Mouse (Mus musculus) heart, embryonic 13.5 days (tissue): ENCODE results near the gene C1qa. TPM values are rescaled to one million over a fixed set of nuclear protein-coding genes. Genes with fewer than 3 reads are reported as not detected.

Experiments
- ATAC-seq: fragments of 200-750 bp; cut with Nextera tagmentation; 2 replicates; pipeline ENCODE4 v1.8.0; 2017; ENCODE audit warnings: moderate TSS enrichment; ENCODE audit not compliant: insufficient number of reproducible peaks, low FRiP score, low TSS enrichment; ENCODE audit errors: extremely low read depth
- H3K27ac ChIP-seq: fragments of 300-500 bp; sonication (generic); replicated peaks from 2 replicates; pipeline ENCODE4 v1.5.1; 2015; ENCODE audit warnings: moderate library complexity, mild to moderate bottlenecking, inconsistent platforms
- H3K27me3 ChIP-seq: fragments of 300-500 bp; sonication (generic); replicated peaks from 2 replicates; pipeline ENCODE4 v1.6.1; 2015; ENCODE audit warnings: mild to moderate bottlenecking, inconsistent platforms
- H3K36me3 ChIP-seq: fragments of 300-500 bp; sonication (generic); 2 replicates; pipeline ENCODE4 v1.6.1; 2015; ENCODE audit warnings: mild to moderate bottlenecking, inconsistent platforms
- H3K4me1 ChIP-seq: fragments of 300-500 bp; sonication (generic); 2 replicates; pipeline ENCODE4 v1.6.1; 2015; ENCODE audit warnings: inconsistent platforms
- H3K4me2 ChIP-seq: fragments of 300-500 bp; sonication (generic); 2 replicates; pipeline ENCODE4 v1.6.1; 2015; ENCODE audit warnings: inconsistent platforms, mild to moderate bottlenecking, moderate library complexity
- H3K4me3 ChIP-seq: fragments of 300-500 bp; sonication (generic); 2 replicates; pipeline ENCODE4 v1.5.1; 2015; ENCODE audit warnings: moderate library complexity, mild to moderate bottlenecking, inconsistent platforms
- H3K9ac ChIP-seq: fragments of 300-500 bp; sonication (generic); 2 replicates; pipeline ENCODE4 v1.6.1; 2015; ENCODE audit warnings: inconsistent platforms, mild to moderate bottlenecking, moderate library complexity
- H3K9me3 ChIP-seq: fragments of 300-500 bp; sonication (generic); 2 replicates; pipeline ENCODE4 v1.6.1; 2016; ENCODE audit warnings: inconsistent platforms
- WGBS: fragments of 180-500 bp; shearing (Covaris S2); methylation state at CpG from one replicate; pipeline ENCODE4 v1.1.7; 2015; ENCODE audit warnings: mixed read lengths; 5-methylcytosine and 5-hydroxymethylcytosine counted together
- polyA plus RNA-seq: library from polyadenylated mRNA; unstranded; fragments of >200 nt; fragmentation: Nextera tagmentation; extraction: Ambion mirVana; gene quantifications from 2 replicates; pipeline ENCODE4 v1.2.1, GENCODE M21; 2015

The C1qa gene
- 18.6 and 23.6 TPM in 2 replicates for polyA plus RNA-seq

DNA sequence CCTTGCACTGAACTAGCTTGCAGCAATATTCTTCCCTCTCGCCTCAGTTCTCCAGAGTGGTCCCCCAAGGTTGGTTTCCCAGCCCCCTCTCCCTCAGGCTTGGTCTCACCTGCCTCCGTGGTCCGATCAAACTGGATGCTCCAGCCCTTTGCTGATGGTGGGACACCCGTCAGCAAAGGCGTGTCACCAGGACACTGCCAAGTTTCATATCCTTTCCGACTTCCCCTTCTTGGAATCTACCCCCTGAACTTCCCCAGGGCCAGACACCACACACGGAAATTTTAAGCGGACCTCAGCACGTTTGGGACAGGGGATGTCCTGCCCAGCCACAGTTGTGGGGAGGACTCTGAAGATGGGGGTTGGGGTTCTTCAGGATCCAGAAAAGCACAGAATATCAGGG is at the start of gene C1qa:
Gene C1qa (minus strand): TSS at position 167 of the 400 bp plus-strand sequence.
- peaks cover 97% of the 10 kb centered on the region for H3K27me3 ChIP-seq
- 66% methylated on average over 9 of the region's 9 CpGs for WGBS

DNA sequence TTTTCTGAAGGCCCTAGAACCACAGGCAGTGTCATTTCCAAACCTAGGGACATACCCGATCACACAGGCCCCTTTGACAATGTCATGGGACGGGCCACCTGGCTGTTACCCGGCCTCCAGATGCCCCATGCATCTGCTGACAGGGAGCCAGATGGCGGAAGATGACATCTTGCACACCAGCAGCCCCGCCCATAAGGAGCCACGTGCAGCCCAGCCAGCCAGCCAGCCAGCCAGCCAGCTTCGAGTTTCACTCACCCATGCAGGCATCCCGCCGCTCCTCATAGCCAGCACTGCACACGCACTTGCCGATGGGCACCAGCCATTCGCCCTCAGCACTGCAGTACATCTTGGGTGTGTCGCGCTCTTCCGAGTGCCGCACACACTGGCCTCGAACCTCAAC is 46.8 kb upstream of the C1qa start:
- Histone ChIP-seq H3K4me3 (no peak overlapping the region), H3K9ac (no peak overlapping the region), H3K27ac (no peak overlapping the region), H3K27me3 (peaks cover 98% of the 10 kb centered on the region), H3K4me2 (no peak overlapping the region), H3K36me3 (no peaks in the 10 kb centered on the region), H3K4me1 (peaks cover 11% of the 10 kb centered on the region), H3K9me3 (no peaks in the 10 kb centered on the region)
- no peak for ATAC-seq
- 51% methylated on average over 17 of the region's 17 CpGs for WGBS

More for the DNA sequence above, at the start of gene C1qa:
- no peak within 1 kb of the TSS for H3K9ac ChIP-seq
- H3K27ac ChIP-seq = no peak within 1 kb of the TSS
- no peaks in the 10 kb centered on the region for H3K36me3 ChIP-seq
- H3K4me3 ChIP-seq = no peak within 1 kb of the TSS
- no peaks in the 10 kb centered on the region for H3K9me3 ChIP-seq
- no peak within 1 kb of the TSS for H3K4me2 ChIP-seq
- ATAC-seq = no peak
- no peaks in the 10 kb centered on the region for H3K4me1 ChIP-seq

DNA sequence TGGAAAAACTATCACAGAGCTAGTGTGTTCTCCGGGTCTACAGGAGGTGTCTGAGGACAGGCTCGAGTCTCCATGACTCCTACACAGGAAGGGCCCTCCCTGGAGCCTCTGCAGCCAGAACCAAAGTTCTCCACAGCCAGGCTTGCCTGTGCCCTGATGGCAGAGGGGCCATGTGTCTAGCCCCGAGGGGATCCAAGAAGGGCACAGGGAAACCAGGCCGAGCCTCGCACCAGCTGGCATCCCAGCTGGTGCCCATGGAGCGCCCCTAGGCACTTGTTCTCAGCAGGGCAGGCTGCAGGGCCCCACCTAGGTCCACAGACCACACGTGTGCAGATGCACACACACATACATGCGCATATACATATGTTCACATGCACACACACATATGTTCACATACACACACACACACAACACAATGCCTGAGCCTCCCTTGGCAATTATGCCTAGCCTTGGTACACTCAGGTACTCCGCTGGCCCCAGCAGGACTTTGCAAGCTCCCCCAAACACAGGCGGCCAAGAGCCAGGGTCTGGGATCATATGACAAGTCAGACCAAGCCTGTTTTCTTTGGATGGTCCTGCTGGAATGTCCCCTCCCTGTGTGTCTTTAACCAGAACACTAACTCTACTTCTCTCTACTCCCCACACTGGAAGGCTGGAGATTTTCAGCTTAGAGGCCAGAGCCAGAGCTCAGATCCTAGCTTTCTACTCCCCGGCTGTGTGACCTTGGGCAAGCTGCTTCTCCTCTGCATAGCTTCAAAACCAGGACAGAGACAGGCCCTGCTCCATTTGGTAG is 46.2 kb upstream of the C1qa start:
- WGBS = 67% methylated on average over 11 of the region's 11 CpGs

DNA sequence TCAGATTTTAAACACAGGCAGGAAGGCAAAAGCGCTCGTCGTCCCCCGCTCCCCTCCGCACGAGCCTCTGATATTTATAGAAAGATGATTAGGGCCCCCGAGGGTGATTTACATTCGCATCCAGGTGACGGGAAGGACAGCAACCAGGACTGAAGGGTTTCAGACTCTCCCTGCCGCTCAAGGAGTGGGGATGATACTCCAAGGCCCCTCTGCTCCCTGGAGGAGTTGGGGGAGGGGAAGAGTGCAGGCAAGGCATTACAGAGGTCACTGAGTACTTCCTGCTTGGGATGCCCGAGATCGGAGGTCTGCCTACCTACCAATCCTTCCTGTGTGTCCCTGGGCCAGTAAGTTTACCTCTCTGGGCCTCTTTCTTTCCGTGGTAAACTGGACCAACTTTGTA is 44.6 kb upstream of the C1qa start:
- WGBS = 15% methylated on average over 13 of the region's 13 CpGs
- H3K27ac ChIP-seq = no peak overlapping the region
- no peak for ATAC-seq
- H3K9ac ChIP-seq = 0 out of 2 replicates have a peak overlapping the region, but pooled peaks have one; percentile 14
- H3K4me2 ChIP-seq = peak overlapping the region; percentile 42
- peaks cover 8% of the 10 kb centered on the region for H3K4me1 ChIP-seq
- H3K36me3 ChIP-seq = no peaks in the 10 kb centered on the region
- no peak overlapping the region for H3K4me3 ChIP-seq
- H3K27me3 ChIP-seq = peaks cover 100% of the 10 kb centered on the region
- H3K9me3 ChIP-seq = no peaks in the 10 kb centered on the region

More for the DNA sequence above, 46.2 kb upstream of the C1qa start:
- H3K4me1 ChIP-seq = peaks cover 11% of the 10 kb centered on the region
- H3K4me3 ChIP-seq = no peak overlapping the region
- no peaks in the 10 kb centered on the region for H3K9me3 ChIP-seq
- H3K36me3 ChIP-seq = no peaks in the 10 kb centered on the region
- no peak overlapping the region for H3K9ac ChIP-seq
- no peak overlapping the region for H3K27ac ChIP-seq
- H3K27me3 ChIP-seq = peaks cover 98% of the 10 kb centered on the region
- ATAC-seq = no peak
- no peak overlapping the region for H3K4me2 ChIP-seq

DNA sequence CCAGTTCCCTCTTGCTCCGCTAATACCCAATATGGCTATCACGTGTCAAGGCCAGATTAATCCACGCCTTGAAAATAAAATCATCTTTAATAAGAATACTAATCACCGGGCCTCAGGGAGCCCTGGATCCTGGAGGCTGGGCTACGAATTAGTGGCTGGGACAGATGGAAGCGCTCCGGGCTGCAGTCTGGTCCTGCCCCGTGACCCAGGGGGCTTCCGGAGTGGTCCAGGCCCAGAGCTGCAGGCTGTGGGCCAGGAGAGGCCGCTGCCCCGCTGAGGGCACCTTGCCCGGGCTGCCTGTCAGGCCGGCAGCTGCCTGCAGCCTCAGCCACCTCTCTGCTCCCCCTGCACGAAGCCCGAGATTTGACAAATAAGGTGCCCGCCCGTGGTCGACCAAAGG is 44.2 kb upstream of the C1qa start:
- no peaks in the 10 kb centered on the region for H3K36me3 ChIP-seq
- peak overlapping the region; percentile 42 for H3K4me2 ChIP-seq
- H3K4me1 ChIP-seq = peaks cover 8% of the 10 kb centered on the region
- peaks cover 100% of the 10 kb centered on the region for H3K27me3 ChIP-seq
- H3K9me3 ChIP-seq = no peaks in the 10 kb centered on the region
- no peak overlapping the region for H3K4me3 ChIP-seq
- no peak overlapping the region for H3K9ac ChIP-seq
- H3K27ac ChIP-seq = no peak overlapping the region
- no peak for ATAC-seq
- 22% methylated on average over 18 of the region's 18 CpGs for WGBS

DNA sequence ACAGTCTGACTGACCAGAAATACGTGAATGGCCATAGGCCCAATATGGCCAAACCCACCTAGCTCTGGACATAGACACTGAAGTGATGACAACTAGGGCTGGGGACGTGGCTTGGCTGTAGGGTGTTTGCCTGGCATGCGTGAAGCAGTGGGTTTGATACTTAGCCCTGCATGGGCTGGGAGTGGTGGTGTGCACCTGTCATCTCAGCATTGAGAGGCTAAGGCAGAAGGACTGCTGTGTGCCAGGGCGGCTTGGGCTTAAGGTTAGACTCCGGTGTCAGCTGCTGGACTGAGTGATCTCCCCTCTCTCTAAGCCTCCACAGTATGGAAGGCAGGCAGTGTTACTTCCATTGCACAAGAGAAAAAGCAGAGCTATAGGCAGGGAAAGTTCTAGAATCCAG is 39.3 kb upstream of the C1qa start:
- Histone ChIP-seq H3K9me3 (no peaks in the 10 kb centered on the region), H3K27me3 (peaks cover 99% of the 10 kb centered on the region)
- WGBS = 72% methylated on average over 5 of the region's 5 CpGs

DNA sequence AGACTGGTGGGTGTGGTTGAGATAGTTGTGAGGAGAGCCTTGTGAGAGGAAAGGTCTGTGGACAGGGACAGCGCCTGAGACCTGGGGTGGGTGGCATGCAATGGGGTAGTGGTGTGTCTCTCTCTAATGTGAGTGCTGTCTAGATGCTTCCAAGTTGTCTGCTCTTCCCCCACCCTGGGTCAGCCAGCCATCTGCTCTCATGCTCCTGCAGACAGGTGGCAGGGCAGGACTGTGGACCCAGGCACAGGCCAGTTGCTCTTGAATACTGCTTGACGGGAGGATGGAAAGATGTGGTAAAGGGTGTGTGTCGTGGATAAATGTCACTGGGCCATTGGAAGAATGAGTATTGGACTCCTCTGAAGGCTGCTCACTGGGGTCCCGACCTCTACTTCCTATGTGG is 38.7 kb upstream of the C1qa start:
- Histone ChIP-seq H3K27ac (no peak overlapping the region), H3K9me3 (no peaks in the 10 kb centered on the region), H3K36me3 (no peaks in the 10 kb centered on the region), H3K27me3 (peaks cover 99% of the 10 kb centered on the region), H3K4me3 (no peak overlapping the region), H3K4me2 (no peak overlapping the region), H3K4me1 (peaks cover 10% of the 10 kb centered on the region; the same call in 1 of the 2 replicates), H3K9ac (no peak overlapping the region)
- WGBS = 70% methylated on average over 4 of the region's 4 CpGs
- ATAC-seq = no peak

More for the DNA sequence above, 39.3 kb upstream of the C1qa start:
- H3K4me1 ChIP-seq = peaks cover 15% of the 10 kb centered on the region
- H3K4me3 ChIP-seq = no peak overlapping the region
- H3K4me2 ChIP-seq = no peak overlapping the region
- no peaks in the 10 kb centered on the region for H3K36me3 ChIP-seq
- H3K27ac ChIP-seq = no peak overlapping the region
- no peak for ATAC-seq
- H3K9ac ChIP-seq = no peak overlapping the region

DNA sequence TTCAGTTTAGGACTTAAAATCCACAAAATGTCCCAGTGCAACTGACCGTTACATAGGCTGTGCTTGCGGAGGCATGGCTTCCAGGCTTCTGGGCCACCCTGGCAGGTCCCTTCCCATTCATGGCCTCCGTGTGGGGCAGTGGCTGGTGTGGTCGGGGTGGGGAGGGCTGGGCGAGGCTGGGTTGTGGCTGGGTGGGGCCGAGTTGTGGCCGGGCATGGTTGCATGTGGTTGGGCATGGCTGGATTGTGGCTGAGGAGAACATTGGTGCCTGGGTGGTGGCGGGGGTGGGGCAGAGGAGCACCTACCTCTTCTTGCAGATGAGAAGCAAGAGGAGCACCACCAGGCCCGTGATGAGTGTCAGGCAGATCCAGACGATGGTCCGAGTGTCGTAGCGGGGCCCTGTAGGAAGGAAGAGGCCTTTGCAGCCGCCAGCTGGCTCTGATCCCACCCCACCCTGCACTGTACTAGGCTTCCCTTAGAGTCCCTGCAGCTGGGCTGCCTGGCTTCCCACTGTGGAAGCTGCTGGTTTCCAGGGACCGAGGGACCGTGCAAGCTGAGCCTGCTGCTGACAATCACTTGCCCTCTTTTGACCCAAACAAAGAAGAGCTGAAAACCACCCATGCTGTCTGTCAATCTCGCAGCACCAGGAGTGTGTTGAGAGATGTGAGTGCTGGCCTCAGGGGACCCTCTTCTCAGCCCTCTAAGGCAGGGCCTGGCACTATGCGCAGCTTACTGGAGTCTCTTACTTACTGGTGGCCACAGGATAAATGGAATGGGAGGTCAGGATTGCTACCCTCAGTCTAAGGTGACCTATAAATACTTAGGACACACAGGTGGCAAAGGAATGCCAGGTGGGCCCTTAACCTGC is 36.4 kb upstream of the C1qa start:
- Histone ChIP-seq H3K4me2 (no peak overlapping the region), H3K4me1 (peaks cover 10% of the 10 kb centered on the region; the same call in 1 of the 2 replicates), H3K9ac (no peak overlapping the region), H3K4me3 (no peak overlapping the region), H3K27me3 (peaks cover 99% of the 10 kb centered on the region), H3K36me3 (no peaks in the 10 kb centered on the region), H3K9me3 (no peaks in the 10 kb centered on the region), H3K27ac (no peak overlapping the region)
- no peak for ATAC-seq
- 40% methylated on average over 18 of the region's 18 CpGs for WGBS

DNA sequence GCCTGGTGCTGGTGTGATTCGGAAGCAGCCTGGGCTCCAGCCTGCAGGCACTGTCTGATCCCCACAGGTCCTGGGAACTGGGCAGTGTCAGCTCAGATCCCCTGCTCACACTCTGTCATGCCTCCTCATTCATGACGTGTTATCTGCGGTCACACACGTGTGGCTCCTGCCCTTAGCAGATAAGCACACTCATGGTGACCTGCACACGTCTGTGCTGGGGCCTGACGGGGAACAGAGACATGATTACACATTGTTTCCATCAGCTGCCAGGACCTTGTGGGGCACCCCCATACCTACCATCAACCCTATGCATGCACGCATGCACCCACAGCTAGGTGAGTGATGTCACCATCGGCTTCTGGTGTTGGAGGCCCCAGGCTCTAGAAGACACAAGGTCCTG is 31.9 kb upstream of the C1qa start:
- no peak overlapping the region for H3K27ac ChIP-seq
- H3K4me1 ChIP-seq = peaks cover 9% of the 10 kb centered on the region; the same call in 1 of the 2 replicates
- peaks cover 99% of the 10 kb centered on the region for H3K27me3 ChIP-seq
- 53% methylated on average over 8 of the region's 8 CpGs for WGBS
- H3K36me3 ChIP-seq = no peaks in the 10 kb centered on the region
- no peak overlapping the region for H3K4me3 ChIP-seq
- H3K4me2 ChIP-seq = no peak overlapping the region
- no peak overlapping the region for H3K9ac ChIP-seq
- ATAC-seq = no peak
- no peaks in the 10 kb centered on the region for H3K9me3 ChIP-seq

DNA sequence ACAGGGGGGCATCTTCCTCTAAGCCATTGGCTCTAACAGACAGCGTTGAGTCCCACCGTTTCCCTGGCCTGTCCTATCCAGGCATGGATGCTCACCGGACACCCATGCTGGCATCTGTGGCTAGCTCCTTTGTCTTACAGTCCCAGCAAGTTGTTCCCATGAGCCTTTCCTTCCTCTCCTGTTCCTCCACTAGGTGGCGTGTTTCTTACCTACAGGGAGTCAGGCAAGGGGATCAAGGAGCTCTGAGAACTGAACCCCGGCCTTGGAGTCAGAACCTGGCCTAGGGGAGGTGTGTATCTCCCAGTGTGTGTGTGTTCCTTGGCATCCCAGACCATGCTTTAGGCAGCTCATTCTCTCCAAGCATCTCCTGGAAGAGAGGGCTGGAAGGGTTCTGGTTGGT is 30.3 kb upstream of the C1qa start:
- no peak overlapping the region for H3K4me3 ChIP-seq
- H3K27ac ChIP-seq = no peak overlapping the region
- H3K9ac ChIP-seq = no peak overlapping the region
- H3K4me2 ChIP-seq = no peak overlapping the region
- H3K9me3 ChIP-seq = no peaks in the 10 kb centered on the region
- H3K36me3 ChIP-seq = no peaks in the 10 kb centered on the region
- peaks cover 98% of the 10 kb centered on the region for H3K27me3 ChIP-seq
- WGBS = 12% methylated on average over 5 of the region's 5 CpGs
- ATAC-seq = no peak
- no peaks in the 10 kb centered on the region for H3K4me1 ChIP-seq

DNA sequence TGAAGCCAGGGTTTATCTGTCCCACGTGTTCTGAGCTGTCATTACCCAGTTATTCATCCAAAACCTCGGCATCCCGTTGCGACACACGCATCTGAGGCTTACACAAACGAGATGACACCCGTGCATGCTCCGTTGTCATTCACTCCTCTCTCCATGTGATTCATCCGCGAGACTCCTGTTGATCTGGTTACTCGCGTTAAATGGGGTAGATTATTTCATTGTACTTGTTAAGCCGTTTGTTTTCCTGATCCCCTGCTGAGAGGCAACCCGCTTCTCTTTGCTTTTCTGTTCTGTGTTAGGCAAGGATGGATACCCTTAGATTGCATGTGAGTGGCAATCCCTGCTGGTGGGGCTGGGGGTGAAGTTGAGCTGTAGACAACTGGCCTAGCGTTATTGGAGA is 27.2 kb upstream of the C1qa start:
- Histone ChIP-seq H3K27me3 (peaks cover 97% of the 10 kb centered on the region), H3K27ac (no peak overlapping the region)

More for the DNA sequence above, 27.2 kb upstream of the C1qa start:
- H3K4me2 ChIP-seq = no peak overlapping the region
- no peaks in the 10 kb centered on the region for H3K9me3 ChIP-seq
- WGBS = 25% methylated on average over 15 of the region's 15 CpGs
- no peaks in the 10 kb centered on the region for H3K4me1 ChIP-seq
- no peaks in the 10 kb centered on the region for H3K36me3 ChIP-seq
- H3K9ac ChIP-seq = no peak overlapping the region
- no peak for ATAC-seq
- no peak overlapping the region for H3K4me3 ChIP-seq
